Mouse (Mus musculus) stomach, postnatal 0 days (tissue): ENCODE measurements around the gene Stab1. TPM values are rescaled to one million over a fixed set of nuclear protein-coding genes. Genes with fewer than 3 reads are reported as not detected.

Experiments used
- ATAC-seq: fragments of 200-750 bp; cut with Nextera tagmentation; 2 replicates; pipeline ENCODE4 v1.8.0; 2017; ENCODE audit not compliant: low FRiP score, low TSS enrichment
- DNase-seq: peaks from one replicate; pipeline ENCODE4 v3.0.0-alpha.2; 2016; ENCODE audit warnings: low spot score
- H3K27ac ChIP-seq: fragments of 300-500 bp; sonication (generic); replicated peaks from 2 replicates; pipeline ENCODE4 v1.5.1; 2014; ENCODE audit warnings: mild to moderate bottlenecking, control low read depth
- H3K27me3 ChIP-seq: fragments of 300-500 bp; sonication (generic); 2 replicates; pipeline ENCODE4 v1.6.1; 2014; ENCODE audit warnings: low read length; ENCODE audit not compliant: control insufficient read depth, insufficient read depth
- H3K36me3 ChIP-seq: fragments of 300-500 bp; sonication (generic); 2 replicates; pipeline ENCODE4 v1.6.1; 2014; ENCODE audit warnings: low read length, mixed read lengths; ENCODE audit not compliant: control insufficient read depth, insufficient read depth
- H3K4me1 ChIP-seq: fragments of 300-500 bp; sonication (generic); replicated peaks from 2 replicates; pipeline ENCODE4 v1.6.1; 2014; ENCODE audit warnings: antibody characterized with exemption; ENCODE audit not compliant: control insufficient read depth, insufficient read depth
- H3K4me2 ChIP-seq: fragments of 300-500 bp; sonication (generic); replicated peaks from 2 replicates; pipeline ENCODE4 v1.6.1; 2014; ENCODE audit warnings: low read depth, mild to moderate bottlenecking, control low read depth, moderate library complexity
- H3K4me3 ChIP-seq: fragments of 300-500 bp; sonication (generic); 2 replicates; pipeline ENCODE4 v1.5.1; 2014; ENCODE audit warnings: low read depth, low read length, control low read depth
- H3K9ac ChIP-seq: fragments of 300-500 bp; sonication (generic); 2 replicates; pipeline ENCODE4 v1.6.1; 2014; ENCODE audit warnings: mild to moderate bottlenecking, low read length, control low read depth, mixed read lengths
- H3K9me3 ChIP-seq: fragments of 300-500 bp; sonication (generic); 2 replicates; pipeline ENCODE4 v1.6.1; 2016; ENCODE audit warnings: low read length; ENCODE audit not compliant: control insufficient read depth
- CTCF ChIP-seq: IDR thresholded peaks from 2 replicates; pipeline ENCODE4 v1.5.1; 2016; ENCODE audit warnings: antibody characterized with exemption, low read depth, mild to moderate bottlenecking, moderate library complexity
- EP300 ChIP-seq: optimal IDR thresholded peaks from 2 replicates; pipeline ENCODE3; 2016; ENCODE audit warnings: antibody characterized with exemption
- WGBS: fragments of 180-500 bp; shearing (Covaris S2); extraction: QIAGEN DNeasy Blood & Tissue Kit; methylation state at CpG from one replicate; pipeline ENCODE4 v1.1.7; 2014; 5-methylcytosine and 5-hydroxymethylcytosine counted together
- polyA plus RNA-seq: library from polyadenylated mRNA; unstranded; fragments of >200 nt; fragmentation: Nextera tagmentation; extraction: Ambion mirVana; gene quantifications from 2 replicates; pipeline ENCODE4 v1.2.1, GENCODE M21; 2015

Stab1 gene
- polyA plus RNA-seq, 1 experiment from 2014 or later: 23.7 TPM

DNA sequence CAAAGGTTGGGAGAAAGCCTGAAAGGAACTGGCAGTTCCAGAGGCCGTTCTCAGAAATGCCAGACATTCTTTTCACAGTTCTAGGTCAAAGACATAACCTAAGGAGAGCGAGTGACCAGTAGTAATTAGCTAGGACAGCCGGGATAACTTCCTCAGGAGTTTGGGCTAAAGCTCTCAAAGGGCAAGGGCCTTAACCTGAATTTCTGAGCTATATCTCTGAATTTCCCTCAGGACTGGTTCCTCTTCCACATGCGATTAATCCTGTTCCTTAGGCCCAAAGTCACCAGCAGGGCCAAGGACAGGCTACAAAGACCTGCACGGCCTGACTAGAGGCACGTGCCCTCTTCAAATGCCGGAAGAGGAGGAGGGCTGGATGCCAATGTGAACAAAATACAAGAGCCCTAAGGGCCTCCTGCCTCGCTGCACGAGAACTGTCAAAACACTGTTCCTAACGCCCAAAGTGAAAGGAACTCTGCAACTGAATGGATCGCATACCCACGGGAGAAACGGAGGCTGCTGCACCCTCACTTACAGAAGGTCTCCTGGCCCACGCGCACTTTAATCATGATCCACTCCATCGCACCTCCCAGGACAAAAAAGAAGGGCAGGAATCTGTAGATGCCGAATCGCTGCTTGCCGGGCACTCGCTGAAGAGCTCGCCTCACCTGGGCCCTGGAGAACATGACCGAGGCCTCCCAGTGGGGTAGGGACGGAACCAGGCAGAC lies 40.2 kb downstream of the Stab1 start:
- Histone ChIP-seq H3K36me3 (no peaks in the 10 kb centered on the region; the same call in 1 of the 2 replicates), H3K27me3 (no peaks in the 10 kb centered on the region), H3K4me2 (peak overlapping the region; percentile 63), H3K9ac (peak overlapping the region; percentile 67), H3K4me1 (peaks cover 6% of the 10 kb centered on the region; the same call in 1 of the 2 replicates), H3K9me3 (no peaks in the 10 kb centered on the region), H3K27ac (peak overlapping the region; percentile 85), H3K4me3 (peak overlapping the region; percentile 70)
- DNase-seq (peak; percentile 65), ATAC-seq (peak; percentile 20)
- under 1% methylated on average over 23 of the region's 23 CpGs for WGBS
- TF ChIP-seq CTCF: no peak
- no peak for TF ChIP-seq EP300

DNA sequence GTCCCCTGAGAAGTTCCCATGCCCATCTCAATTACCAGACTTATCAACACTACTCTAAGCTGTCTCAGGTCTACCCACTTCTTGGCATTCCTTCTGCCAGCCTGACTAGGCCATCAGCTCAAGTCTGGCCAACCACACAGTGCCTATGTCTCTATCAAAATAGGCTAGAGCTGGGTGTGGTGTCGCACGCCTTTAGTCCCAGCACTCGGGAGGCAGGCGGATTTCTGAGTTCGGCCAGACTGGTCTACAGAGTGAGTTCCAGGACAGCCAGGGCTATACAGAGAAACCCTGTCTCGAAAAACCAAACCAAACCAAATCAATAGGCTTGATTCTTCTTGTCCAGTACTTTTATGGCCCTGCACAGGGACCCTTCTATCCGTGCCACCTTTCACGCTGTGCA lies 41.6 kb downstream of the Stab1 start:
- H3K4me2 ChIP-seq: no peak overlapping the region
- H3K4me3 ChIP-seq: no peak overlapping the region
- 82% methylated on average over 8 of the region's 8 CpGs for WGBS

GRCm38 (mm10) chr14:31125106-31126075 lies 43.0 kb downstream of the Stab1 start:
- no peak overlapping the region for H3K9ac ChIP-seq
- no peak for ATAC-seq
- no peak overlapping the region for H3K4me3 ChIP-seq
- H3K27me3 ChIP-seq: no peaks in the 10 kb centered on the region
- 0 out of 2 replicates have a peak overlapping the region, but pooled peaks have one; percentile 24 for H3K27ac ChIP-seq
- no peaks in the 10 kb centered on the region for H3K9me3 ChIP-seq
- TF ChIP-seq CTCF (no peak), EP300 (no peak)
- no peaks in the 10 kb centered on the region for H3K4me1 ChIP-seq
- H3K4me2 ChIP-seq: no peak overlapping the region
- 50% methylated on average over 9 of the region's 9 CpGs for WGBS
- peak; percentile 24 for DNase-seq
- peaks cover 4% of the 10 kb centered on the region; the same call in 1 of the 2 replicates for H3K36me3 ChIP-seq

More for the DNA sequence above, 41.6 kb downstream of the Stab1 start:
- Histone ChIP-seq H3K27me3 (no peaks in the 10 kb centered on the region), H3K9me3 (no peaks in the 10 kb centered on the region), H3K4me1 (peaks cover under 1% of the 10 kb centered on the region; the same call in 1 of the 2 replicates), H3K9ac (no peak overlapping the region), H3K27ac (no peak overlapping the region), H3K36me3 (peaks cover 1% of the 10 kb centered on the region; the same call in 1 of the 2 replicates)
- DNase-seq: peak; percentile 14
- no peak for ATAC-seq
- no peak for TF ChIP-seq CTCF
- TF ChIP-seq EP300: no peak

DNA sequence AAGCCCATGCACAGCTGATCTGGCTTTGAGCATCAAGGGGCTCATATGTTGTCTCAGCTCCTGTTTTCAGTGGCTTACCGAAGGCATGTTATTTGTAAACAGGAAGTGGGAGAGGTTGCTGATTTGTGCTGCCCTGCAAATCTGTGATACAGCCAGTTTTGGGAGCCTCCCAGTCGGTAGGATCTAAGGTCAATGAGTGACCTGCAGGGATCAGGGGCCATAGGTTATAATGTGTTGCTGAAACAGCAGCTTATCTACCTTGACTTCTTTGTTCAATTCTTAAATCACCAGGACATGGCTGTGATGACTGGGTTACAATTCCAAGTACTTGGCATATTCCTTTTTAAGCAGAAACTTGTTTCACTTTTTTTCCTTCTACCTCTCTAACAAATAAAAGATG lies 52.9 kb downstream of the Stab1 start:
- no peak for DNase-seq
- 43% methylated on average over 2 of the region's 2 CpGs for WGBS
- no peak for ATAC-seq
- H3K9me3 ChIP-seq: no peaks in the 10 kb centered on the region
- no peak overlapping the region for H3K4me2 ChIP-seq
- H3K36me3 ChIP-seq: peaks cover 15% of the 10 kb centered on the region
- no peak overlapping the region for H3K4me3 ChIP-seq
- H3K9ac ChIP-seq: no peak overlapping the region
- H3K4me1 ChIP-seq: no peaks in the 10 kb centered on the region
- H3K27me3 ChIP-seq: no peaks in the 10 kb centered on the region
- TF ChIP-seq CTCF (no peak), EP300 (no peak)
- no peak overlapping the region for H3K27ac ChIP-seq

DNA sequence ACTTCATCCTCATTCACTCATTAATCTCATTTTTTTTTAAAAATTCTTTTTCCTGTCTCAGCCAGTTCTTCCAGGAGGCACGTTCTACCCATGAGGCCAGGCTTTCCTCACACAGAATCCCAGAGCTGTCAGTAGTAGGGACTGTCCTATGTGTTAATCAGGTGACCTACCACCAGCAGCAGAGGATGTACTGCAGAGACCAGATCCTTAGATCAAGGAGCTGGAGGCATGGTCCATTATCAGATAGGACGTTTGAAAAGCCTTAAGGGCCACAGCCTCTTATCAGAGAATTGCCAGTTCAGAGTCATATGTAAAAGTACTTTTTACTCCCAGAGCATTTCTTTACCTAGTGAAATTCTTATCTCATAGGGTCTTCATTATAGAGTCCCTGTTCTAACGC lies 54.4 kb downstream of the Stab1 start:
- TF ChIP-seq EP300 (no peak), CTCF (no peak)
- Histone ChIP-seq H3K9ac (no peak overlapping the region), H3K4me2 (no peak overlapping the region), H3K27me3 (no peaks in the 10 kb centered on the region), H3K9me3 (no peaks in the 10 kb centered on the region), H3K4me1 (no peaks in the 10 kb centered on the region), H3K27ac (no peak overlapping the region), H3K36me3 (peaks cover 21% of the 10 kb centered on the region), H3K4me3 (no peak overlapping the region)
- DNase-seq (no peak), ATAC-seq (no peak)
- 69% methylated on average over 3 of the region's 3 CpGs for WGBS
